Mouse (Mus musculus) myocyte (in vitro differentiated cells): ENCODE results near the gene Kmt5b. TPM values are rescaled to one million over a fixed set of nuclear protein-coding genes. Genes with fewer than 3 reads are reported as not detected.

Source experiments
- H3K27me3 ChIP-seq: one replicate; pipeline ENCODE4 v1.6.1; 2011; ENCODE audit not compliant: control insufficient read depth, insufficient read depth, insufficient read length
- H3K36me3 ChIP-seq: one replicate; pipeline ENCODE4 v1.6.1; 2011; ENCODE audit not compliant: control insufficient read depth, insufficient read depth
- H3K4me2 ChIP-seq: one replicate; pipeline ENCODE4 v1.6.1; 2011; ENCODE audit warnings: low read depth, control low read depth
- H3K4me3 ChIP-seq: one replicate; pipeline ENCODE4 v1.5.1; 2011; ENCODE audit warnings: mild to moderate bottlenecking, control low read depth, moderate library complexity
- H3K79me2 ChIP-seq: one replicate; pipeline ENCODE4 v1.6.1; 2011; ENCODE audit not compliant: control insufficient read depth, insufficient read depth
- H3ac ChIP-seq: one replicate; pipeline ENCODE4 v1.6.1; 2011; ENCODE audit not compliant: control insufficient read depth, insufficient read length
- CEBPB ChIP-seq: IDR thresholded peaks from 2 replicates; pipeline ENCODE4 v1.6.1; 2011; ENCODE audit warnings: mild to moderate bottlenecking, moderate library complexity; ENCODE audit not compliant: poor library complexity, insufficient read depth, severe bottlenecking
- E2F4 ChIP-seq: IDR thresholded peaks from one replicate; pipeline ENCODE4 v1.6.1; 2011; ENCODE audit warnings: mild to moderate bottlenecking, control low read depth, moderate library complexity; ENCODE audit not compliant: insufficient read depth
- MAX ChIP-seq: IDR thresholded peaks from one replicate; pipeline ENCODE4 v1.6.1; 2011; ENCODE audit warnings: low read depth, mild to moderate bottlenecking, control low read depth
- MYOD1 ChIP-seq, 3 experiments: IDR thresholded peaks; one replicate each; pipeline ENCODE4 v1.6.1; 2011; ENCODE audit warnings: control low read depth in 2 of 3, low read depth in 2 of 3, mild to moderate bottlenecking in 2 of 3, moderate library complexity in 1 of 3; ENCODE audit not compliant: insufficient read length in 2 of 3, control insufficient read depth in 1 of 3
- MYOG ChIP-seq, 3 experiments: IDR thresholded peaks; one replicate each; pipeline ENCODE4 v1.6.1; 2011; ENCODE audit warnings: control low read depth in 2 of 3, low read depth in 2 of 3, mild to moderate bottlenecking in 2 of 3; ENCODE audit not compliant: insufficient read length in 2 of 3, control insufficient read depth in 1 of 3, insufficient read depth in 1 of 3
- POLR2A ChIP-seq: IDR thresholded peaks from one replicate; pipeline ENCODE4 v1.6.1; 2011; ENCODE audit warnings: low read depth, mild to moderate bottlenecking, control low read depth, moderate library complexity; ENCODE audit not compliant: insufficient read length
- POLR2AphosphoS2 ChIP-seq: IDR thresholded peaks from one replicate; pipeline ENCODE4 v1.6.1; 2011; ENCODE audit warnings: low read depth, control low read depth; ENCODE audit not compliant: insufficient read length
- REST ChIP-seq: IDR thresholded peaks from one replicate; pipeline ENCODE4 v1.6.1; 2011; ENCODE audit warnings: mild to moderate bottlenecking, control low read depth, moderate library complexity; ENCODE audit not compliant: insufficient read depth, insufficient read length
- SRF ChIP-seq: IDR thresholded peaks from one replicate; pipeline ENCODE4 v1.6.1; 2011; ENCODE audit warnings: low read depth; ENCODE audit not compliant: control insufficient read depth, insufficient read length
- TCF12 ChIP-seq: IDR thresholded peaks from one replicate; pipeline ENCODE4 v1.6.1; 2011; ENCODE audit warnings: mild to moderate bottlenecking, control low read depth; ENCODE audit not compliant: poor library complexity, insufficient read depth, severe bottlenecking
- TCF3 ChIP-seq: IDR thresholded peaks from one replicate; pipeline ENCODE4 v1.6.1; 2011; ENCODE audit warnings: low read depth, control low read depth; ENCODE audit not compliant: insufficient read length
- USF1 ChIP-seq: IDR thresholded peaks from one replicate; pipeline ENCODE4 v1.6.1; 2011; ENCODE audit warnings: low read depth, mild to moderate bottlenecking, control low read depth, moderate library complexity
- polyA plus RNA-seq: library from polyadenylated mRNA; unstranded; fragments of >200 nt; fragmentation: generic; extraction: Trizol; gene quantifications from one replicate; pipeline ENCODE4 v1.2.1, GENCODE M21; 2012; ENCODE audit warnings: missing spikeins

The Kmt5b gene
- polyA plus RNA-seq, 1 experiment, result 8.0 TPM

DNA sequence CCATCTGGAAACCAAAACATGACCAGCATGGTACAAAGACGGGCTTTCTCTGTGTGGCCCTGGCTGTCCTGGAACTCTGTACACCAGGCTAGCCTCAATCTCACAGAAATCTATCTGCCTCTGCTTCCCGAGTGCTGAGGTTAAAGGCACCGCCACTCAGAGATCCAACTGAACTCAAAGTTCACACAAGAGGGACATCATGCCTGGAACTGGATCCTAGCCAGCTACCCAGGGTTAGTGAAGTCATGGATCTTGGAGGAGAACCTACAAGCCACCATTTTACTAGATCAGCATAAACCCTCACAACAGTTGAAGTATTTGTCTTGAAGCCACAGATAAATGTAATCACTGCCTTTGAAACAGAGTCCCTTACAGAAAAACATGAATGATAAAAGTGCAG lies 31.2 kb upstream of the Kmt5b start:
- Histone ChIP-seq H3ac (no peak overlapping the region), H3K4me3 (no peak overlapping the region), H3K4me2 (no peak overlapping the region), H3K27me3 (no peaks in the 10 kb centered on the region), H3K79me2 (no peaks in the 10 kb centered on the region), H3K36me3 (no peaks in the 10 kb centered on the region)
- TF ChIP-seq MAX, result no peak
- TF ChIP-seq MYOD1 (IDR thresholded peaks at IDR 0.05; ENCODE audit: control insufficient read depth in 1 of 3, insufficient read length in 2 of 3, low read depth in 2 of 3), result no peak

DNA sequence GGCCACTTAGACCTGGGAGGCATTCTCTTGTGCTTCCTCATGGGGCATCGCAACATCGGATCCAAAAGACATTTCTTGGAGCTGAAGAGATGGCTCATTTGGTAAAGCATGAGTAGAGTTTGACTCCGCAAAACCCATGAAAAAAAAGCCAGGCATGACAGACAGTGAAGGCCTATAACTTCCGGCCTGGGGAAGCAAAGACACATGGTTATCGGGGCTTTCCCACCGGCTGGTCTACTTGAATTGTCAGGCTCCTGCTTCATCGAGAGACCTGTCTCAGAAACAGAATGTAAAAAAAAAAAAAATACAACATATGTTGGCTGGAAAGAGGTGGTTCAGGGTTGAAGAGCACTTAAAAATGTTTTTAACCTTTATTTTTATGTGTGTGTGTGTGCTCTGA lies 27.6 kb upstream of the Kmt5b start:
- Histone ChIP-seq H3K36me3 (no peaks in the 10 kb centered on the region), H3K27me3 (no peaks in the 10 kb centered on the region), H3K79me2 (no peaks in the 10 kb centered on the region), H3ac (no peak overlapping the region), H3K4me2 (no peak overlapping the region), H3K4me3 (no peak overlapping the region)
- TF ChIP-seq TCF3 (no peak), CEBPB (no peak), POLR2AphosphoS2 (no peak), USF1 (no peak), POLR2A (no peak), REST (no peak), MAX (no peak), MYOD1 (IDR thresholded peaks at IDR 0.05; ENCODE audit: control insufficient read depth in 1 of 3, insufficient read length in 2 of 3, low read depth in 2 of 3) (no peak), MYOG (IDR thresholded peaks at IDR 0.05; ENCODE audit: control insufficient read depth in 1 of 3, insufficient read depth in 1 of 3, insufficient read length in 2 of 3, low read depth in 2 of 3) (no peak), E2F4 (no peak), TCF12 (no peak), SRF (no peak)

DNA sequence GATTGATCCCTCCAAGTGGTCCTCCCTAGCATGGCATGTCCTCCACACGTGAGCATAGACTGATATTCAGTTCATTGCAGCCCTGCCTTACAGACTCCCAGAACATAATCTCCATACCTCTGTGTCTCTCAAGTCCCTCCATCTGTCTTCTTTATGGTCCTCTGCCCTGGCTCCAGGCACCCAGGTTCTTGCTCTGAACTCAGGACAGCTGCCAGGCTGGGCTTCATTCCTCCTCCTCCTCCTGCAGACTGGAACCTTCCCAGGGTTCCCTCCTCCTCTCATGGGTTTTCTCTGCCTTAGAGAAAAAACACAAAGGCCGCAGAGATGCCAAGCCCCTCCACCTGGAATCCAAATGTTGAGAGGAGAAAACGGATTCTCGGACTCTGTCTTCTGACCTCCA lies 24.5 kb upstream of the Kmt5b start:
- H3K79me2 ChIP-seq, result no peaks in the 10 kb centered on the region
- TF ChIP-seq MYOG (IDR thresholded peaks at IDR 0.05; ENCODE audit: control insufficient read depth in 1 of 3, insufficient read depth in 1 of 3, insufficient read length in 2 of 3, low read depth in 2 of 3) (no peak), E2F4 (no peak)
- no peak overlapping the region for H3K4me3 ChIP-seq
- no peak overlapping the region for H3K4me2 ChIP-seq
- H3K27me3 ChIP-seq, result no peaks in the 10 kb centered on the region
- H3ac ChIP-seq, result no peak overlapping the region
- no peaks in the 10 kb centered on the region for H3K36me3 ChIP-seq

DNA sequence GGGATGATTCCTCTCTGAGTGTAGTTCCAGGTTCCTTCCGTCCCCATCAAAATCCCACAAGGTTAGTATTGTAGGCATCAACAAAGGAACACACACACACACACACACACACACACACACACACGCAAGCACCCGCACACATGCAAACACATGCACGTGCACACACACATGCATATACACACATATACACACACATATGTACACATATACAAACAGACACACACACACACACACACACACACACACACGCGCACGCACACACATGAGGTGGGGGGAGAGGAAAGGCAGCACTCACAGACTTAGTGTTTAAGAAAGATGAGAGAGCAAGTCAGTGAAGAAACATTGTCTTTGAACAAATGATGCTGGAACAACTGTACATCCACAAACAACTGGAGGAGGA lies 23.9 kb upstream of the Kmt5b start:
- H3K27me3 ChIP-seq, result no peaks in the 10 kb centered on the region
- TF ChIP-seq TCF3 (no peak), MAX (no peak), REST (no peak), CEBPB (no peak), TCF12 (no peak), MYOG (IDR thresholded peaks at IDR 0.05; ENCODE audit: control insufficient read depth in 1 of 3, insufficient read depth in 1 of 3, insufficient read length in 2 of 3, low read depth in 2 of 3) (no peak), POLR2A (no peak), USF1 (no peak), MYOD1 (IDR thresholded peaks at IDR 0.05; ENCODE audit: control insufficient read depth in 1 of 3, insufficient read length in 2 of 3, low read depth in 2 of 3) (no peak), POLR2AphosphoS2 (no peak), SRF (no peak), E2F4 (no peak)
- no peak overlapping the region for H3ac ChIP-seq
- H3K79me2 ChIP-seq, result no peaks in the 10 kb centered on the region
- H3K4me2 ChIP-seq, result peak overlapping the region; percentile 75
- H3K4me3 ChIP-seq, result no peak overlapping the region
- H3K36me3 ChIP-seq, result no peaks in the 10 kb centered on the region

DNA sequence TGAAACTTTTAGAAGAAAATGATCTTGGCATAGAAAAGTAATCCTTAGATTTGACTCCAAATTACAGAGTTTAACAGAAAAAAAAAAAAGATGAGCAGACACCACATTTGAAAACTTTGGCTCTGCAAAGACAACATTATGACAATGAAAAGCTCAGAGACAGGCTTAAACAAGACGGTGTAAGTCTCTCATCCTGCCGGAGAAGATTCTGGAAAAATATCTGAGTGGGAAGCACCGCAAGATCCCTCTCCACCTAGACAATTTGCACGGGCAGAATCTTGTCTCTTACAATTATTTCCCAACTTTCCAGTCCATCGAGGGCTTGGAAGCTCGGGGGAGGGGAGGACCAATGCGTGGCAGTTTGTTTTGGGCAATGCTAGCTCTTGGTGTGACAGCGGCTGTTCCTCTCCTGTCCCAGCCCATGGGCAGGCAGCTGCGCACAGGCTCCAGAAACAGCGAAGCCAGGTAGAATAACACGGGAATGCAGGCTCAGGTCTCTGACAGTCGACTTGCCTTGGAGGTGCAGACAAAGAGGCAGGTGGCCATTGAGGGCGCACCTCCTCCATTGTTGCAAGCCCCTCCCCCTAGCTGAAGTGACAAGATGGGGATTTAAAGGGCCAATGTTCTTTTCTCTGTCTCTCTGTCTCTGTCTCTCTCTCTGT lies 23.2 kb upstream of the Kmt5b start:
- no peaks in the 10 kb centered on the region for H3K79me2 ChIP-seq
- TF ChIP-seq MYOG (IDR thresholded peaks at IDR 0.05; ENCODE audit: control insufficient read depth in 1 of 3, insufficient read depth in 1 of 3, insufficient read length in 2 of 3, low read depth in 2 of 3) (no peak), POLR2A (peak; percentile 26), TCF12 (no peak)
- H3K36me3 ChIP-seq, result no peaks in the 10 kb centered on the region
- peak overlapping the region; percentile 9 for H3K4me3 ChIP-seq
- H3K4me2 ChIP-seq, result peak overlapping the region; percentile 75
- H3ac ChIP-seq, result no peak overlapping the region
- H3K27me3 ChIP-seq, result no peaks in the 10 kb centered on the region
